Mouse (Mus musculus) adrenal gland, postnatal 10 days (tissue): ENCODE results near the gene Fermt1. TPM values are rescaled to one million over a fixed set of nuclear protein-coding genes. Genes with fewer than 3 reads are reported as not detected.

ENCODE experiments used
- DNase-seq: peaks from one replicate; pipeline ENCODE4 v3.0.0; 2021; ENCODE audit warnings: mixed read lengths
- total RNA-seq, 2 experiments: library from RNA; stranded (reverse); gene quantifications; 2 replicates each; pipeline ENCODE4 v1.2.3; 2021

Fermt1 gene
- total RNA-seq, 2 experiments from 2014 or later, result 0.06 to 0.09 TPM

DNA sequence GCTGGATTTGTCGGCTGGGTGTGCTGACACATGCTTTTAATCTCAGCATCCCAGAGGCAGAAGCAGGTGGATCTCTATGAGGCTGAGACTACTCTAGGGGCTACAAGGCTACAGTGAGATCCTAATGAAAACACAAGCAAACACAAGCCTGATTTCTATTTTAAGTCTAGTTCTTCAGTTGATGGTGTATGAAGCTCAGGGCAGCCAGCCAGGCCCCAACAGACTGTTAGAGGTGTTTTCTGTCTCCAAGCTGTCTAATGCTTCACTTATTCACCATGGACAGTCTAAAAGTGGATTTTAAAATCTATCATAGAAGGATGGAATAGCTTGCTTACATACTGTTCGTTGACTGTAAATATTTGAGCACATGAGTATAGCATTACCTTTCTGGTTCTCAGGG lies 84.2 kb downstream of the Fermt1 start:
- DNase-seq, result no peak

DNA sequence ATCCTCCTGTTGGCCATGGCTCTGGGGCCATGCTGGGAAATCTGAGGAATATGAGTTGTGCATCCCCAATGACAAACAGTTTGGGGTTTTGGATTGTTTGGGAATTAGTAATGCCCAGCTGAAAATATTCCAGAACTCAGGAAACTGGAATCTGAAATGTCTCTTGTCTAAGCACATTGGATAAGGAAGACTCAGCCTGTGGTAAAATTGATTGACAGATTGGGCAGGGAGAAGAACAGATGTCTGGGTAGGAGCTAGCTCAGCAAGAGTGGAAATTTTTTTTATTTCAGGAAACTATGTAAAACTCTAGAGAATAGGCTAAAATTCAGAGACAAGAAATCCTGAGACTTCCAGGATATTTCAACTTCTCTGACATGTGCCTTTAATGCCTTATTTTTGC lies 85.3 kb downstream of the Fermt1 start:
- DNase-seq, result no peak

DNA sequence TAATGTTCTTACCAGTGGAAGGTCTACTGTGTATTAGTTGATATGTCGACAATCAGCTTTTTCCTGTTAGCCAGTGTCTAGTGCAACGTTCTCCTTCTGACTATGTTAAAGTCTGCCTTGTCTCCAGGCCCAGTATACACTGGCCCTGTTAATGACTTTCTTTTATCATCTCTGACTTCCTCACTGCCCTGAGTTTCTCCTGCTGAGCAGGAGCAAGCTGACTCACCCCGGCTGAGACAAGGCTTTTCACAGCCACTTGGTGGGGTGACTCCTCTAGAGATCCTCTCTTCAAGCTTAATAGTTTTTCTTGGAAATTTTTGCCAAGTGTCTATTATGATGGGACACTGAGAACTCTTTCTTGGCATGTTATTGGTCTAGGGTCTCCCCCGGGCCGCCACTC lies 89.4 kb downstream of the Fermt1 start:
- DNase-seq, result peak; percentile 19

Other genes starting within 250 kb of the Fermt1 start
- 100 to 1,000 TPM; 890 to 974 TPM for gene Chgb, start 164.6 kb downstream of the Fermt1 start, total RNA-seq
- 10 to 100 TPM; 15.4 to 19.4 TPM for gene Trmt6, start 129.9 kb downstream of the Fermt1 start, total RNA-seq
- gene Mcm8, start 129.8 kb downstream of the Fermt1 start, total RNA-seq, result 1 to 10 TPM; 4.8 to 5.8 TPM
- 100 to 1,000 TPM; 109 to 121 TPM for gene Crls1, start 99.2 kb downstream of the Fermt1 start, total RNA-seq
- 1 to 10 TPM; 4.3 to 5.5 TPM for gene Lrrn4, start 65.0 kb downstream of the Fermt1 start, total RNA-seq